Mouse (Mus musculus) right cerebral cortex, postnatal 14 days (tissue): Measurements from ENCODE around the gene Zfp341.

Source experiments
- DNase-seq: peaks from one replicate; pipeline ENCODE4 v3.0.0; 2022

Zfp341 gene

DNA sequence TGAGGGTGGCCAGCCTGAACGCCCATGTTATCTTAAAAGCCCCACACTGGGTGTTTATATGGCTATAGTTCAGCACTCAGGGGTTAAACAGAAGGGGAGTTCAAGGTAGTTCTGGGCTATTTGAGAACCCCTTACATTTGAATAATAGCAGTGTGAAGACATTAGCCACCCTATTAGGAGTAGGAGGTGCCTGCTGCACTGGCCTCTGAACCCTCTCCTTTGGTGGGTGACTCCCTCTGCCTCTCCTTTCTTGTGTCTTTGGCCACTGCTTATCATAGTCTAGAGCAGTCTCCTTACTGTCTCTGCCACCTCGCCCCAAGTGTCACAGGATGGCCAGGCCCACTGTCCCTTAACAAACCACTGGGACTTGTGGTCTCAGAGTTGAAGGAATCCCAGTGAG, 67.2 kb downstream of the Zfp341 start:
- DNase-seq, result no peak

DNA sequence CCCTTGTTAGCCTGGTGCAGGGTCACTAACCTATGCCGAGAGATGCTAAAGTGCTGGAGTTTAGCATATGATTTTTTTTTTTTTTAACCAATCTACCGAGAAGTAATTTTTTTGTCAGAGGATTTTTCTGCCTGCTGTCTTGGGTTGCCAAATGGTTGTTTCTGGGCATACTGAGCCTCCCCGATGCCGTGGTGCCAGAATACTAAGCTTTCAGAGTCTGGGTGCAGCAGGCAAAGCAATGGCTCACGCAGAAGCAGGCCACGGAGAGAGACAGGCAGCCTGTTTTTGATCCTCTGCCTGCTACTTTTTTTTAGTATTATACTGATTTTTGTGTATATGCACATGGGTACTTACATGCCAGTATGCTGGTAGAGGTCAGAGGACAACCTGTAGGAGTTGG, 67.8 kb downstream of the Zfp341 start:
- DNase-seq, result no peak

DNA sequence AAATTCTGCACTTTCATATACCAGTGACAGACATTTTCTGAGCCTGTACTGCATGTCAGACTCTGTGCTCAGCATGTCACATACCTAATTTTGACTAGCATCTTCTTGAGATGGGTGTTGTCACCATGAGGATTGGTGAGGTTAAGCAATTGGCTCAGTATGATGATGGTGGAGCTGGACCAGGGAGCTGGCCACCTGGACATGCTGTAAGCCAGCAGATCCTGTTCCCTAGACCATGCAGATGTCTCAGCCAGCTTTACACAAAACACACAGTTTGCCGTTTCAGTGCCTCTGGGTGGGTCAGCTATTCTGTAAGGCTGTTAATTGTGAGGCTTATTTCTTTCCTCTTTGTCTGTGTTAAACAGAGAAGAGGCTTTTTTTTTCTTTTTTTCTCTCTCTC, 69.6 kb downstream of the Zfp341 start:
- DNase-seq, result no peak

DNA sequence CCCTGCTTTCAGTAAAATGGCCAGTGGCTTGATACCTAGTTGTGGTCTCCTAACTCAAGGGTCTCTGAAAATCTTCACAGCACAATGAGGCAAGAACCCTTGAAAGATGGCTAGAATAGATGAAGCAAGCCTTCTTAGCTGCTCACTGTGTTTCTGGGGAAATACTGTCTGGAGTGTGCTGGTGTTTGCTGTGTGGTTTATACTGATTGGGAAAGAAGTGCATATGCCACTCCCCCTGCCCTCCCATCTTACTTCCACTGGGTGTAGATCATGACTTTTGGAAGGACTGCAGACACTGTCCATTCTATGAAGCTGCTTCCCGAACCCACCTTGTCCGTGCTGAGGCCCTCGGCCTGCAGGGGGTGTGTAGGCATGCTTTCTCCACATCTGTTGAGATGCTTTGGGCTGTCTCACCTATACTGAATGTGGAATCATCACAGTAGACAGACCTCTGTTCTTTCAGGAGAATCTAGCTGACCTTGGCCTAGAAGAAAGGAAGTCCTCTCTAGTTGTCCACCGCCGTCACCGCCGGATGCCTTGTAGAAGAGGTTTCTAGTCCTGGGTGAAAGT, 71.9 kb downstream of the Zfp341 start:
- no peak for DNase-seq

DNA sequence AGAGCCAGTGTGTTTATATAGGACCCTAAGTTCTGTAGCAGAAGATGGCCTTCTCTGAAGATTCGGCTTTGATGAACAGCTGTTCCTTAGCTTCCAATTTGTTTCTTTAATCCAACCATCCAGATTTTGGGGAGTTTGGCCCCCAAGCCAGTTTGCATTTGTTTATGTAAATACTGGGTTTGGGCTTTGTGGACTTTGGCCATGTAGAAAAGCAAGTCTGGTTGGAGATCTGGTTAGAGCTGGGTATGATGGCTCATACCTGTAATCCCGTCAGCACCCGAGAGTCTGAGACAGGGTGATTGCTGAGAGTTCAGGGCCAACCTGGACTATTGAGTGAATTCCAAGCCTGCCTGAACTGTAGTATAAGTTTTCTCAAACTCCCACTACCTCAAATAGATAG, 72.7 kb downstream of the Zfp341 start:
- no peak for DNase-seq

DNA sequence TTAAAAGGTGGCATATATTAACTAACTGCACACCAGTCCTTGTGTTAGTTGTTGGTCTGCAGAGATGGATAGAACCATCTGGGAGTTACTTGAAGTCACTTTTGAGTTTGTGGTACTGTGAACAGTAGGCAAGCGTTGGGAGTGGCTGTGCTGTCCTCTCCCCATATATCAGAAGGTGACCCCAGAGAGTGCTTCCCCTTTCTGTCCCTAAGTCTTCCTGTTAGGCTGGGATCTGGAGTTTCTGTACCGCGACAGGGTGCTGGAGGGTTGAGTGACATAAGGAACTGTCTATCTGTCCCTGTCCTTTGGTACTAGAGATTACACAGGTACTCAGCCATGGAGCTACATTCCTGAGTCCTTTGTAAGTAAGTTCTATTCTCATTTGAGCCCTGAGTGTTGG, 73.7 kb downstream of the Zfp341 start:
- DNase-seq, result no peak

DNA sequence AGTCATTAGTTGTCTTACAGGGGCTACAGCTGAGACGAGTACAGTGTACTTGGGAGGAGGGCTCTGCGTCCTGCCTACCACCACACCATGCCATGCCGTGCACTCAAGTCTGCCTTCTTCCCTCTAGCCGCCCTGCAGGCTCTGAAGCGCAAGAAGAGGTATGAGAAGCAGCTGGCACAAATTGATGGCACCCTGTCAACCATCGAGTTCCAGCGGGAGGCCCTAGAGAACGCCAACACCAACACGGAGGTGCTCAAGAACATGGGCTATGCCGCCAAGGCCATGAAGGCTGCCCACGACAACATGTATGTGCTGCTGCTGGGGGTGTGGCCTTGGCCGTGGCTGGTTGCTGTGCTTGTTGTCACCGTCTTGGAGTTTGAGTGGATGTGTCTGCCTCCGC, 76.3 kb downstream of the Zfp341 start:
- no peak for DNase-seq

DNA sequence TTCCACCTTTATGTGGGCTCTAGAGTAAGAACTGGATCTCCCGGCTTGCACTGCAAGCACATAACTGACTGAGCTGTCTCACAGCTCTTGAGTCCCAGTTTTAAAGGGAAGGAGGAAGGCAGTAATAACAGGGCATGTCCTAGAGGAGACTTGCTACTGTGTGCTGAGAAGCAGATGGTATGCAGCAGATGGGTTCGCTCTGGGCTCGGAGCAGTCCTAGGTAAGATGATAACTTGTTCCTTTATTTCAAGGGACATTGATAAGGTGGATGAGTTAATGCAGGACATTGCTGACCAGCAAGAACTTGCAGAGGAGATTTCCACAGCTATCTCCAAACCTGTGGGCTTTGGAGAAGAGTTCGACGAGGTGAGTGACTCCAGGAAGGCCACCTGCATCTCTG, 77.9 kb downstream of the Zfp341 start:
- DNase-seq, result no peak

DNA sequence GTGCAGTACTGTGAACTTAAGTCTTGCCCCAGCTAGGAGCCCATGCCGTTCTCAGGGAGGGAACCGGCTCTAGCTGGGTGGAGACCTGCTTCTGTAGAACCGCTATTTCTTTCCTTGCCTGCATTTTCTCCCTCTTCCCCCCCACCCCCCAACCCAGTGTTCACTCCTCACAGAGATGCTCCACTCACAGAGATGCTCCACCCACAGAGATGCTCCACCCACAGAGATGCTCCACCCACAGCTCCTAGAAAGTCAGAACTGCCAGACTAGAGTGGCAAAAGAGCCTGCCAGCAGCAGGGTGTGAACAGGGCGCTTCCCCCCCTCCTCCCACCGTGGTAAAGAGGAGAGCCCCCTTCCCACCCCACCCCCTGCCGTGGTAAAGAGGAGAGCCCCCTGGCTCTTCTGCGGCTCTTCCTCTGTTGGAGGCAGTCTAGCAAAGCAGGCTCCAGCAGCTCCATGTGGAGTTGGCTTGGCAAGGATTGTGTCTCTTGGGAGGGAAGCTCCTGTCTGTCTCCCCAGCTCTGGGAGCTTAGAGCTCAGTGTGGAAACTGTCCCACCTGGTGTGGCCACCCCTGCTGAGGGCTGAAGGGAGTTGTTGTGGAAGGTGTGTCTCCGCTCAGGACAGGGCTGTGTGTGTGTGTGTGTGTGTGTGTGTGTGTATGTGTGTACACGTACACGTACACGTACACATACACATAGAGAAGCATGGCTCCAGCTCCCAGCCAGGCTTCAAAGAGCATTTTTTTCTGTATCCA, 80.3 kb downstream of the Zfp341 start:
- no peak for DNase-seq

DNA sequence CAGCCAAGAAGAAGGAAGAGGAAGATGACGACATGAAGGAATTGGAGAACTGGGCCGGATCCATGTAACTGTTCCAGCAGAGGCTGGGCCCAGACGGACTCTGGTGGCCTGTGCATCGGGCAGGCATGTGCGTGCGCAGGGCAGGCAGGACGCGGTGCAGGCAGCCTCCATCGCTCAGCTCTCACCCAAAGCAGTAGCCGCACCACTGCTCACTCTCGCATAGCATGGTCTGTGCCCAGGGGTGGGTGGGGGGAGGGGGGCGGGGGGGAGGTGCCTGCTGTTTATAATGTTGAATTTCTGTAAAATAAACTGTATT, 80.8 kb downstream of the Zfp341 start:
- DNase-seq, result no peak

DNA sequence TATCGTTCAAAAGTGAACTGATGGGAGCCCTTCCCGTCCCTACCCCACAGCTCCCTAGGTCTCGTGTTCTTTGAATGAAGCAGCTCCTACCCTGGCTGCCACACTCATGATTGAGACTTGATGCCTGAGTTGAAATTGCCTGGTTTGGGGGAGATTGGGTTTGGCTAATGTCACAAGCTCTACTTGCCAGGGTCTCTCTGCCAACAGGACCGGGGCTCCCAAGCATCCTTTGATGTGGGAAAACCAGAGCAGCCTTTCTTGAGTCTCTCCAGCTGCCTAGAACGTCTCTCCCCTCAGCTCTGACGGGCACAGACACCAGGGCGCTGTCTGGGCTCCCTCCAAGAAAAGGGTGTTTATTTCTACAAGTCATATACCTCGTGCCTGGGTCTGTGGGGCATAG, 82.6 kb downstream of the Zfp341 start:
- no peak for DNase-seq
